Mouse (Mus musculus): ENCODE data around the gene Aco2.

DNA sequence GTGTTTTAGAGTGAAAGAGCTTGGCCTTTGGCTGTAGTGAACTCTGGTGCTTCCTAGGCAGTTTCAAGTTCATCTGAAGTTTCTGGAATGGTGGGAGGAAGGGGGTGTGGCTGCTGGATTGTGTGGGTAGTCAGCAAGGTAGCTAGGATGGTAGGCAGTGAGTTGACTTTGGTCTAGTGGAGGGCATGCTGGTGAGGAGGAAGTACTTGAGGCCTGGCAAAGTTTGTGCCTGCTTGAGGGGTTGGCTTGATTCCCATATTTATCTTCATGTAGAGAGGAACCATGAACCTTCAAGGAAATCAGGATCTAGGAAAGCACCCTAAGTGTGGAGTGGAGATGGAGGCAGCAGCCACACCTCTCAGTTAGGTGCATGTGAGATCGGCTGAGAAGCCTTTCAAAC lies 21.9 kb downstream of the Aco2 start:
- no peak for TF ChIP-seq EP300 (IDR thresholded peaks at IDR 0.05; ENCODE audit: low read depth)
- no peak for TF ChIP-seq CTCF (IDR thresholded peaks at IDR 0.05; ENCODE audit: low read depth)

Measured in liver, embryonic 14.5 days (tissue).